Mouse (Mus musculus) kidney, adult 2 months (tissue): ENCODE data around the gene Rnf213.

Source experiments
- CTCF ChIP-seq: fragments of 200-500 bp; conservative IDR thresholded peaks from 2 replicates; pipeline ENCODE4 v1.5.1; 2011; ENCODE audit warnings: low read depth, mild to moderate bottlenecking, control low read depth, low read length, moderate library complexity, mixed read lengths; ENCODE audit not compliant: insufficient read depth, insufficient read length
- POLR2A ChIP-seq: fragments of 200-500 bp; IDR thresholded peaks from one replicate; pipeline ENCODE4 v1.6.1; 2011; ENCODE audit warnings: low read depth, low read length, control low read depth

GRCm38 (mm10) chr11:119407977-119408376, 15.1 kb downstream of the Rnf213 start:
- TF ChIP-seq POLR2A, result no peak
- no peak for TF ChIP-seq CTCF
